Mouse (Mus musculus): ENCODE data around the gene Itga6. TPM values are rescaled to one million over a fixed set of nuclear protein-coding genes. Genes with fewer than 3 reads are reported as not detected.
"Not testable (repeated sequence)": the region's sequence is repeated elsewhere in the genome, so short reads cannot be mapped to it uniquely, and the experiment has no call there.

Gene Itga6
- total and polyA plus RNA-seq, 3 experiments, result 0.38 to 2.6 (median 1.1) TPM

GRCm38 (mm10) chr2:71704309-71704708 lies 41.1 kb upstream of the Itga6 start:
- peaks cover 2% of the 10 kb centered on the region; the same call in 1 of the 2 replicates for H3K27me3 ChIP-seq (ENCODE audit: insufficient read depth, low read length)
- no peaks in the 10 kb centered on the region for H3K36me3 ChIP-seq (replicated peaks)
- TF ChIP-seq GATA1 (IDR thresholded peaks at IDR 0.05; ENCODE audit: borderline replicate concordance, low read length) (no peak), POLR2AphosphoS5 (IDR thresholded peaks at IDR 0.05; ENCODE audit: insufficient replicate concordance, low read depth, low read length) (no peak), CTCF (IDR thresholded peaks at IDR 0.05; ENCODE audit: low read depth, low read length) (no peak), GATA2 (IDR thresholded peaks at IDR 0.05; ENCODE audit: borderline replicate concordance, low read depth, low read length) (no peak), TAL1 (conservative IDR thresholded peaks at IDR 0.05; ENCODE audit: low read depth, low read length) (no peak)
- no peaks in the 10 kb centered on the region for H3K4me1 ChIP-seq (ENCODE audit: insufficient read depth, low read depth, low read length)
- no peak for DNase-seq (ENCODE audit: low spot score)
- no peak overlapping the region for H3K4me3 ChIP-seq (ENCODE audit: low read depth, low read length)
- ATAC-seq (ENCODE audit: extremely low read depth, insufficient number of reproducible peaks, low FRiP score, poor library complexity, severe bottlenecking), result no peak
- H3K9me3 ChIP-seq (replicated peaks), result no peaks in the 10 kb centered on the region

- Histone ChIP-seq H3K4me1 (ENCODE audit: insufficient read depth, low read depth, low read length) (no peaks in the 10 kb centered on the region), H3K4me3 (ENCODE audit: low read depth, low read length) (no peak overlapping the region), H3K9me3 (replicated peaks) (no peaks in the 10 kb centered on the region), H3K27me3 (ENCODE audit: insufficient read depth, low read length) (peaks cover 3% of the 10 kb centered on the region; the same call in 1 of the 2 replicates), H3K36me3 (replicated peaks) (no peaks in the 10 kb centered on the region)
- DNase-seq (ENCODE audit: low spot score) (no peak), ATAC-seq (ENCODE audit: extremely low read depth, insufficient number of reproducible peaks, low FRiP score, poor library complexity, severe bottlenecking) (no peak)
- TF ChIP-seq GATA2 (IDR thresholded peaks at IDR 0.05; ENCODE audit: borderline replicate concordance, low read depth, low read length) (no peak), GATA1 (IDR thresholded peaks at IDR 0.05; ENCODE audit: borderline replicate concordance, low read length) (no peak), CTCF (IDR thresholded peaks at IDR 0.05; ENCODE audit: low read depth, low read length) (no peak), TAL1 (conservative IDR thresholded peaks at IDR 0.05; ENCODE audit: low read depth, low read length) (no peak)
Observed at GRCm38 (mm10) chr2:71708886-71709285, 36.5 kb upstream of the Itga6 start.

GRCm38 (mm10) chr2:71711640-71712039 lies 33.8 kb upstream of the Itga6 start:
- Histone ChIP-seq H3K27me3 (ENCODE audit: insufficient read depth, low read length) (peaks cover 3% of the 10 kb centered on the region; the same call in 1 of the 2 replicates), H3K4me1 (ENCODE audit: insufficient read depth, low read depth, low read length) (no peaks in the 10 kb centered on the region), H3K36me3 (replicated peaks) (no peaks in the 10 kb centered on the region), H3K4me3 (ENCODE audit: low read depth, low read length) (no peak overlapping the region), H3K9me3 (replicated peaks) (no peaks in the 10 kb centered on the region)
- DNase-seq (ENCODE audit: low spot score) (no peak), ATAC-seq (ENCODE audit: extremely low read depth, insufficient number of reproducible peaks, low FRiP score, poor library complexity, severe bottlenecking) (no peak)
- TF ChIP-seq POLR2AphosphoS5 (IDR thresholded peaks at IDR 0.05; ENCODE audit: insufficient replicate concordance, low read depth, low read length) (no peak), CTCF (IDR thresholded peaks at IDR 0.05; ENCODE audit: low read depth, low read length) (no peak), TAL1 (conservative IDR thresholded peaks at IDR 0.05; ENCODE audit: low read depth, low read length) (no peak), GATA1 (IDR thresholded peaks at IDR 0.05; ENCODE audit: borderline replicate concordance, low read length) (no peak), GATA2 (IDR thresholded peaks at IDR 0.05; ENCODE audit: borderline replicate concordance, low read depth, low read length) (no peak)

GRCm38 (mm10) chr2:71714416-71714815 lies 31.0 kb upstream of the Itga6 start:
- 0 out of 2 replicates have a peak, but pooled peaks cover 2% of the 10 kb centered on the region for H3K27me3 ChIP-seq (ENCODE audit: insufficient read depth, low read length)
- no peaks in the 10 kb centered on the region for H3K9me3 ChIP-seq (replicated peaks)
- no peak overlapping the region for H3K4me3 ChIP-seq (ENCODE audit: low read depth, low read length)
- TF ChIP-seq TAL1 (conservative IDR thresholded peaks at IDR 0.05; ENCODE audit: low read depth, low read length), result no peak
- no peak for TF ChIP-seq POLR2AphosphoS5 (IDR thresholded peaks at IDR 0.05; ENCODE audit: insufficient replicate concordance, low read depth, low read length)
- TF ChIP-seq GATA2 (IDR thresholded peaks at IDR 0.05; ENCODE audit: borderline replicate concordance, low read depth, low read length), result no peak
- no peak for TF ChIP-seq CTCF (IDR thresholded peaks at IDR 0.05; ENCODE audit: low read depth, low read length)
- no peak for TF ChIP-seq GATA1 (IDR thresholded peaks at IDR 0.05; ENCODE audit: borderline replicate concordance, low read length)
- ATAC-seq (ENCODE audit: extremely low read depth, insufficient number of reproducible peaks, low FRiP score, poor library complexity, severe bottlenecking), result no peak
- no peak for DNase-seq (ENCODE audit: low spot score)
- no peaks in the 10 kb centered on the region for H3K36me3 ChIP-seq (replicated peaks)
- no peaks in the 10 kb centered on the region for H3K4me1 ChIP-seq (ENCODE audit: insufficient read depth, low read depth, low read length)

- Histone ChIP-seq H3K9me3 (replicated peaks) (no peaks in the 10 kb centered on the region), H3K4me3 (ENCODE audit: low read depth, low read length) (no peak overlapping the region), H3K4me1 (ENCODE audit: insufficient read depth, low read depth, low read length) (no peaks in the 10 kb centered on the region), H3K36me3 (replicated peaks) (no peaks in the 10 kb centered on the region), H3K27me3 (ENCODE audit: insufficient read depth, low read length) (0 out of 2 replicates have a peak, but pooled peaks cover 2% of the 10 kb centered on the region)
- DNase-seq (ENCODE audit: low spot score) (no peak), ATAC-seq (ENCODE audit: extremely low read depth, insufficient number of reproducible peaks, low FRiP score, poor library complexity, severe bottlenecking) (no peak)
- TF ChIP-seq CTCF (IDR thresholded peaks at IDR 0.05; ENCODE audit: low read depth, low read length) (no peak), GATA1 (IDR thresholded peaks at IDR 0.05; ENCODE audit: borderline replicate concordance, low read length) (no peak), TAL1 (conservative IDR thresholded peaks at IDR 0.05; ENCODE audit: low read depth, low read length) (no peak), GATA2 (IDR thresholded peaks at IDR 0.05; ENCODE audit: borderline replicate concordance, low read depth, low read length) (no peak)
Observed at GRCm38 (mm10) chr2:71719005-71719386, 26.4 kb upstream of the Itga6 start.

- 0 out of 2 replicates have a peak, but pooled peaks cover 2% of the 10 kb centered on the region for H3K27me3 ChIP-seq (ENCODE audit: insufficient read depth, low read length)
- ATAC-seq (ENCODE audit: extremely low read depth, insufficient number of reproducible peaks, low FRiP score, poor library complexity, severe bottlenecking), result no peak
- H3K4me3 ChIP-seq (ENCODE audit: low read depth, low read length), result no peak overlapping the region
- no peaks in the 10 kb centered on the region for H3K4me1 ChIP-seq (ENCODE audit: insufficient read depth, low read depth, low read length)
- TF ChIP-seq CTCF (IDR thresholded peaks at IDR 0.05; ENCODE audit: low read depth, low read length) (no peak), POLR2AphosphoS5 (IDR thresholded peaks at IDR 0.05; ENCODE audit: insufficient replicate concordance, low read depth, low read length) (no peak), GATA2 (IDR thresholded peaks at IDR 0.05; ENCODE audit: borderline replicate concordance, low read depth, low read length) (no peak)
- no peaks in the 10 kb centered on the region for H3K36me3 ChIP-seq (replicated peaks)
- no peak for DNase-seq (ENCODE audit: low spot score)
- no peaks in the 10 kb centered on the region for H3K9me3 ChIP-seq (replicated peaks)
Observed at GRCm38 (mm10) chr2:71719387-71720034, 25.9 kb upstream of the Itga6 start.

- H3K36me3 ChIP-seq (replicated peaks); H3K27me3 ChIP-seq (ENCODE audit: insufficient read depth, low read length); DNase-seq (ENCODE audit: low spot score); H3K9me3 ChIP-seq (replicated peaks); H3K4me1 ChIP-seq (ENCODE audit: insufficient read depth, low read depth, low read length); ATAC-seq (ENCODE audit: extremely low read depth, insufficient number of reproducible peaks, low FRiP score, poor library complexity, severe bottlenecking); H3K4me3 ChIP-seq (ENCODE audit: low read depth, low read length): not testable (repeated sequence)
Observed at GRCm38 (mm10) chr2:71720556-71720955, 24.9 kb upstream of the Itga6 start.
